Mouse (Mus musculus) midbrain, postnatal 0 days (tissue): ENCODE data around the gene Crim1. TPM values are rescaled to one million over a fixed set of nuclear protein-coding genes. Genes with fewer than 3 reads are reported as not detected.

Source experiments
- ATAC-seq: fragments of 200-750 bp; cut with Nextera tagmentation; 2 replicates; pipeline ENCODE4 v1.8.0; 2017; ENCODE audit warnings: moderate number of reproducible peaks, mild to moderate bottlenecking, moderate TSS enrichment, moderate library complexity; ENCODE audit not compliant: low FRiP score
- DNase-seq: peaks from one replicate; pipeline ENCODE4 v3.0.0-alpha.2; 2015; ENCODE audit warnings: low spot score
- H3K27ac ChIP-seq: fragments of 300-500 bp; sonication (generic); 2 replicates; pipeline ENCODE4 v1.5.1; 2014; ENCODE audit warnings: low read depth, mild to moderate bottlenecking, low read length, mixed read lengths
- H3K27me3 ChIP-seq: fragments of 300-500 bp; sonication (generic); 2 replicates; pipeline ENCODE4 v1.6.1; 2014; ENCODE audit warnings: low read length, control low read depth, mixed read lengths; ENCODE audit not compliant: insufficient read depth
- H3K36me3 ChIP-seq: fragments of 300-500 bp; sonication (generic); 2 replicates; pipeline ENCODE4 v1.6.1; 2014; ENCODE audit warnings: low read length, control low read depth, mixed read lengths; ENCODE audit not compliant: insufficient read depth
- H3K4me1 ChIP-seq: fragments of 300-500 bp; sonication (generic); 2 replicates; pipeline ENCODE4 v1.6.1; 2014; ENCODE audit warnings: mild to moderate bottlenecking, control low read depth, antibody characterized with exemption, low read length, mixed read lengths; ENCODE audit not compliant: insufficient read depth
- H3K4me2 ChIP-seq: fragments of 300-500 bp; sonication (generic); 2 replicates; pipeline ENCODE4 v1.6.1; 2014; ENCODE audit warnings: low read depth, mild to moderate bottlenecking, low read length, mixed read lengths; ENCODE audit not compliant: poor library complexity, severe bottlenecking
- H3K4me3 ChIP-seq: fragments of 300-500 bp; sonication (generic); 2 replicates; pipeline ENCODE4 v1.5.1; 2014; ENCODE audit warnings: low read depth, mild to moderate bottlenecking, low read length, moderate library complexity
- H3K9ac ChIP-seq: fragments of 300-500 bp; sonication (generic); replicated peaks from 2 replicates; pipeline ENCODE4 v1.6.1; 2014; ENCODE audit warnings: mild to moderate bottlenecking, low read length, moderate library complexity, mixed read lengths; ENCODE audit not compliant: poor library complexity, severe bottlenecking
- H3K9me3 ChIP-seq: fragments of 300-500 bp; sonication (generic); 2 replicates; pipeline ENCODE4 v1.6.1; 2016; ENCODE audit warnings: low read length, control low read depth
- CTCF ChIP-seq: IDR thresholded peaks from 2 replicates; pipeline ENCODE4 v1.5.1; 2016; ENCODE audit warnings: antibody characterized with exemption, mild to moderate bottlenecking
- WGBS: fragments of 180-500 bp; shearing (Covaris S2); extraction: QIAGEN DNeasy Blood & Tissue Kit; methylation state at CpG from one replicate; pipeline ENCODE4 v1.1.7; 2014; 5-methylcytosine and 5-hydroxymethylcytosine counted together
- polyA plus RNA-seq: library from polyadenylated mRNA; unstranded; fragments of >200 nt; fragmentation: Nextera tagmentation; extraction: Ambion mirVana; gene quantifications from 2 replicates; pipeline ENCODE4 v1.2.1, GENCODE M21; 2015
- total RNA-seq: library from RNA; depleted of rRNA; stranded (reverse); fragments of >200 nt; gene quantifications from 2 replicates; pipeline ENCODE4 v1.2.3, GENCODE M21; 2014

Gene Crim1
- total and polyA plus RNA-seq, 2 experiments from 2014 or later, result 16.5 to 119 TPM

DNA sequence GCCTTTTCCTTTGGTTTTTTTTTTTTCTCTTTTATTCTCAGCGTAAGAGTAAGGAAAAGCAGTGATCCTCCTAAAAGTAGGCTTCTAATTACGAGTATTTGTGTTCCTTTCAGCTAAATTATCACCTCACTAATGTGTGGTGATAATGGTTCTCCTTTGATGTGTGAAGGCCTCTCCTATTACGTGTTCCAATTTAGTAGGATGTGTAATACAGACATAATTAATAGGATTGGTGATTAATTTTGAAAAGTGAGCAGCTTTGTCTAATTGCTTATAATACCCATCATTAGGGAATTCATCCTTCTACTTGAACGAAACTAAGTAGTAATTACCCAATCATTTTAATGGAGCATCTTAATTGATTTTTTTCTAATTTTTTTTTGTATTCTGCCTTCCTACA, 157.7 kb downstream of the Crim1 start:
- H3K4me1 ChIP-seq, result no peaks in the 10 kb centered on the region
- no peaks in the 10 kb centered on the region for H3K9me3 ChIP-seq
- no peak for ATAC-seq
- TF ChIP-seq CTCF, result no peak
- peak; percentile 37 for DNase-seq
- H3K27ac ChIP-seq, result no peak overlapping the region
- H3K4me3 ChIP-seq, result no peak overlapping the region
- WGBS, result 78% methylated on average over 4 of the region's 4 CpGs
- H3K27me3 ChIP-seq, result no peaks in the 10 kb centered on the region
- no peak overlapping the region for H3K4me2 ChIP-seq
- H3K9ac ChIP-seq, result no peak overlapping the region
- H3K36me3 ChIP-seq, result no peaks in the 10 kb centered on the region

DNA sequence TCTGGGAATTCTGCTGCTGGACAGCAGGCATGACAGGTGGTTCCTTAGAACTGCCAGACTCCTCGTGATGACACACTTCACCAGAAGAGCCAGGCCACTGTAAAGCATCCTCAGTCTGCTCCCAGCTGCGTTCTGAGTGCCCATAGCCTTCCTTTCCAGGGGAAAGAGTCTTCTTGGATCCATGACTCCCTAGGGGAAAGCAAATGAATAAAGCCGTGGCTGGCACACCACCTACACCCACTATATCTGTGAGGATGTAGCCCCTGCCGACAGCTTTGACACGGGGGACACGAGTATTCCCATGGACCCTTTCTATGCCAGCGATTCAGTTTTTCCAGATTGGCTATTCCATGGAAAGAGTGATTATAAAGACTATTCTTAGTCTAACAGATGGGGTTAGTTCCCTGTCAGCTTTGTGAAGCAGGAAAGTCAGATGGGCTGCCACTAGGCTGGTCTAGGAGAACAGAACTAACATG, 158.2 kb downstream of the Crim1 start:
- Histone ChIP-seq H3K27me3 (no peaks in the 10 kb centered on the region), H3K4me2 (no peak overlapping the region), H3K4me1 (no peaks in the 10 kb centered on the region), H3K9ac (no peak overlapping the region), H3K27ac (no peak overlapping the region), H3K36me3 (no peaks in the 10 kb centered on the region), H3K4me3 (no peak overlapping the region), H3K9me3 (no peaks in the 10 kb centered on the region)
- no peak for TF ChIP-seq CTCF
- WGBS, result 63% methylated on average over 7 of the region's 7 CpGs
- peak; percentile 22; the same call in 1 of the 2 replicates for ATAC-seq
- peak; percentile 72 for DNase-seq

DNA sequence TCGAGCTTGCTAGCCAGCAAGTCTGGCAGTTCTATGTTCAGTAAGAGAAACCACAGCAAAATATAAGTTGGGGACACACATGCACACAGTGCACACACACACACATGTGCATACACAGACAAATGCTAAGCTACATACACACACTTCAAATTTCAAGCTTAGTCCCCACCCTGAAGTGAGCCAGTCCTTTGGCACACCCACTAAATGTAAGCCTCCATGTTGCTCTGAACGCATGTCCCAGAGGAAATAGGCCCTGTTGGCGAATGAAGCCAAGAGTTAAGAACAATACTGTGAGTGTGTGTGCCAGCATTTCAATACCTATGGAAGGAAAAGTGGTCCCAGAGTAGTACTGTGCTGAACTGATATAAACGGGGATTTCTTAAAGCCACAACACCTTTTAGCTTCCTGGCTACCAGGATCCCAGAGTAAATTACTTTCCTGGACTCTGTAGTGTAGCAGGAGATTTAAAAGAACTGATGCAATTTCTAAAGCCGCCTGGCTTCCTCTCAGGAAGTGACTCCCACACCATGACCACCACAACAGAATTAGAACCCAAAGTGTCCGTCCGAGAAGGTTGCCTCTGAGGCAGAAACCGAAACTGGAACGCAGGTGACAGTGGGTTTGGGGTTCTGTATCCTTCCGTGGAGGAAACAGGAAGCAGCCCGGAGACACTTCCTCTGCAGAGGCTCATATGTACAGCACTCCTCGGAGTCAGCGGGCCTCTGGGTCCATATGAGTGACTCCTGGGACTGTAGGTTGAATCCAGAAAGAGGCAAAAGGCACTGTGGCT, 162.1 kb downstream of the Crim1 start:
- 89% methylated on average over 13 of the region's 13 CpGs for WGBS
- DNase-seq (no peak), ATAC-seq (no peak)
- Histone ChIP-seq H3K27ac (no peak overlapping the region), H3K4me3 (no peak overlapping the region), H3K9me3 (no peaks in the 10 kb centered on the region), H3K36me3 (no peaks in the 10 kb centered on the region; the same call in 1 of the 2 replicates), H3K9ac (no peak overlapping the region), H3K27me3 (no peaks in the 10 kb centered on the region), H3K4me1 (no peaks in the 10 kb centered on the region), H3K4me2 (no peak overlapping the region)
- TF ChIP-seq CTCF, result no peak

DNA sequence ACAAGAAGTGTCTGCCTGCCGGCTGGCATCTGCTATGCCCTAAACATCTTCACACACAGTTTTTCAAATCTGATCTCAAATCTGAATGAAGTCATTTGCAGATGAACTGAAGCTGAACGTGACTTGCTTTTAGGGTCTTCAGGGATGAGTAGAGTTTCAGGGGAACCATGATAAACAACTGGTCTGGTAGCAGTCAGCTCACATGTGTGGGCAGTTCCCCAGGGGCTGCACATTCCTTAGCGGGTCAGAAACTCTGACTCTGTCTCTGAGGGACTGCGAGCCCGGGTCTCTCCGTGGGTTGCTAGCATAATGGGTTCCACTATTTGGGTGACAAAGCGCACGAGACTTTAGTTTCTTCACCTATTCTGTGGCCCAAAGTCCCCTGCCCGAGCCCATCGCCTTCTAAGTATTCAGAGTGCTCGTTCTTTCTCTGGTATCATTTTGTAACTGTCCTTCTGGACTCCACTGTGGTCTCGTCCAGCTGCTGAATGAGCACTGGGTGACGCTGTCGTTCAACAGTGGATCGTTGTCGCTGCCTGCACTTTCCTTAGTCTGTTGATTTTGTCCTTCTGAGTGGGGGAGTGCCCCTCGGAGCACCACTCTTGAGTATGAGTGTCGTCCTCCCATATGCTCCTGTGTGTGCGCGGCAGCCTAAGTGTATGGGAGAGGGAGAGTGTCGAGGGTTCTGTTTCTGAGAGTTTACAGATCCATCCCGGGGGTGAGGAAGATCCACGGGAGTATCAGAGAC, 164.7 kb downstream of the Crim1 start:
- 94% methylated on average over 23 of the region's 23 CpGs for WGBS

DNA sequence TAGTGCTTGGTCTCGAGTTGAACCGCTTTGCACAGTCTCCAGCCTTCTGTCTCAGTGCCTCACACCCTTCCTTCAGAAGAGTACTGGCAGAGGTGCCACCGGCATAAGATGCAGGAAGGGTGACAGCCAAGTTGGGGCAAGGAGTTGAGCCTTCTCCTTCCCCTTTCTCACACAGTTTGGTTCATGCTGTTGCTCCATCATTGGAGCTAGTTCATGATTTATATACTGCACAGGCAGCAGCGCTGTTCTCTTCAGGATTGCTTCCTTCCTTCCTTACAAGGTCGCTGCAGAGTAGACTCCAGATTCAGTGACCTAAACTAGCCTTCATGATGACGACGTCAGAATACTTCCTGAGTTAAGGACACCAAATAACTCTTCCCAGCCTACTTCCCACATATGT, 166.0 kb downstream of the Crim1 start:
- Histone ChIP-seq H3K27me3 (no peaks in the 10 kb centered on the region), H3K4me1 (no peaks in the 10 kb centered on the region), H3K36me3 (peaks cover 11% of the 10 kb centered on the region), H3K9ac (no peak overlapping the region), H3K27ac (no peak overlapping the region), H3K4me3 (no peak overlapping the region), H3K9me3 (no peaks in the 10 kb centered on the region), H3K4me2 (no peak overlapping the region)
- 91% methylated on average over 7 of the region's 7 CpGs for WGBS
- no peak for ATAC-seq
- TF ChIP-seq CTCF, result no peak
- DNase-seq, result no peak

More for the DNA sequence above, 164.7 kb downstream of the Crim1 start:
- Histone ChIP-seq H3K4me3 (no peak overlapping the region), H3K9me3 (no peaks in the 10 kb centered on the region), H3K4me2 (no peak overlapping the region), H3K9ac (no peak overlapping the region), H3K4me1 (no peaks in the 10 kb centered on the region), H3K27ac (no peak overlapping the region), H3K36me3 (peaks cover 3% of the 10 kb centered on the region; the same call in 1 of the 2 replicates), H3K27me3 (no peaks in the 10 kb centered on the region)
- ATAC-seq, result no peak
- no peak for TF ChIP-seq CTCF
- no peak for DNase-seq

DNA sequence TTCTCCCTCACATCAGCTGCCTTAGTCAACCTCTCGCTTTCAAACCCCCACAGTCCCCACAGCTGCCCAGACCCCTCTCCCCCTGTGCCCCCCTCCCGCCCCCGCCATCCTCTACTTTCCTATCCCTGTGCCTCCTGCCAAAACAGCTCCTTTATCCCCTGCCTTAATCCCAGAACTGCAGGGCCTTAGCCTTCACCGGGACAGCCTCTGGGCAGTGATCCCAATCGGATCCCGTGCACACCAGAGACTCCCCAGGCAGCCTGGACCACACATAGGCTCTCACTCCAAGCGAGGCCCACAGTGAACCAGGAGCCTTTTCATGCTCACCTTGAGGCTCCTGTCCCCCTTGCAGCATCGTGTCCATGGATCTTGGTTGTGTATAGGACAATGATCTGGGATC, 168.4 kb downstream of the Crim1 start:
- no peak for DNase-seq

More for the DNA sequence above, 168.4 kb downstream of the Crim1 start:
- Histone ChIP-seq H3K9ac (no peak overlapping the region), H3K27ac (no peak overlapping the region), H3K9me3 (no peaks in the 10 kb centered on the region), H3K27me3 (no peaks in the 10 kb centered on the region), H3K4me3 (no peak overlapping the region), H3K4me1 (no peaks in the 10 kb centered on the region), H3K36me3 (peaks cover 17% of the 10 kb centered on the region), H3K4me2 (no peak overlapping the region)
- ATAC-seq, result peak; percentile 54; the same call in 1 of the 2 replicates
- TF ChIP-seq CTCF, result no peak
- 47% methylated on average over 8 of the region's 8 CpGs for WGBS
